Mouse (Mus musculus): ENCODE results near the gene Utrn.
A peak's percentile ranks its signal among the peaks of the same experiment; 100 is the strongest.

Utrn gene

DNA sequence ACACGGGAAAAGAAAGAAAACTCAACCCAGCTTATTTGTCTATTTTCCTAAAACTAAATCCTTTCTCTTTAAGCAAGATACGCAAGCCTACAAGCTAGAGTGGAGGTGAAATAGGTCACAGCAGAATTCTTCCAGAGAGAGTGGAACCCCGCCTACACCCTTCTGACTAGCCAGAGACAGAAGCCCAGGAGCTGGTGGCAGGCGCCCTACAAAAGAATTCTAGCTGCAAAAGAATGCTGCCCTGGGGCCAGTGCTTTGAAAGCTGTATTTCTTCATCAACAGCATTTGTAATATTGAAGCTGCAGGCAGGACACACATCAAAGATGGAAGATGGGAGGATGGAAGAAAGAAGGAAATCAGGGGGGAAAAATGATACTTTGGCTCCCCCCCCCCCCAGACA is 12.7 kb upstream of the Utrn start:
- no peak for TF ChIP-seq GATA4 (IDR thresholded peaks at IDR 0.05; ENCODE audit: insufficient replicate concordance, low read length)

- TF ChIP-seq GATA4 (IDR thresholded peaks at IDR 0.05; ENCODE audit: insufficient replicate concordance, low read length), result no peak
These were observed 10.1 kb upstream of the Utrn start for GRCm38 (mm10) chr10:12879313-12879695.

DNA sequence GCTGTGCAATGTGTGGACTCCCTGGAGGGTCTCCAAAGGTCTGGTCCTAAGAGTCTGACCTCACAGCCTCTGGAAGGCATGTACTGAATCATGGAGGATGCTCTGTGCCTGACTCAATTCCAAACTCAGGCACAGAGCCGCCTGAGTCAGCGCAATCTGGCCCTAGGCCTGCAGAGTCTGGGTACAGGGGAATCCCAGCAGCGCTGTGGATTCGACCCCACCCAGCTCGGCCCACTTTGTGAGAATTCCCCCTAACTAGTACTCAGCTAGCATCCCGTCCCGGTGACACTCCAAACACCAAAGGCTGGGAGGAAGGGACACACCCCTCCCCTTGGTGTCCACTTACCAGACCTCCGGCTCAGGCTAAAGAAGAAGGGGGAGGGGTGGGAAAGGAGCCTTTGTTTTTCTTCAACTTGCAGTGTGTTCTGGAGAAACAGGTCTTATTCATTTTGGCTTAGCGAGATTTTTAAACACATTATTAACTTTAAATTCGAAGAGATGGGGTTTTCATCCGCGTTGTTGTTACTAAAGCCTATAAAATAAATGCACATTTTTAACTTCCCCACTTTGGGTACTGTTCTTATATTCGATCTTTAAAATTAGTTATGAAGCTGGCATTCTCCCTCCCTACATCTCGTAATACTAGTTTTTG is 9.6 kb upstream of the Utrn start:
- no peak for TF ChIP-seq GATA4 (IDR thresholded peaks at IDR 0.05; ENCODE audit: insufficient replicate concordance, low read length)

GRCm38 (mm10) chr10:12876426-12876825 is 7.3 kb upstream of the Utrn start:
- no peak for TF ChIP-seq GATA4 (IDR thresholded peaks at IDR 0.05; ENCODE audit: insufficient replicate concordance, low read length)

GRCm38 (mm10) chr10:12875410-12875809 is 6.2 kb upstream of the Utrn start:
- no peak for TF ChIP-seq GATA4 (IDR thresholded peaks at IDR 0.05; ENCODE audit: insufficient replicate concordance, low read length)

DNA sequence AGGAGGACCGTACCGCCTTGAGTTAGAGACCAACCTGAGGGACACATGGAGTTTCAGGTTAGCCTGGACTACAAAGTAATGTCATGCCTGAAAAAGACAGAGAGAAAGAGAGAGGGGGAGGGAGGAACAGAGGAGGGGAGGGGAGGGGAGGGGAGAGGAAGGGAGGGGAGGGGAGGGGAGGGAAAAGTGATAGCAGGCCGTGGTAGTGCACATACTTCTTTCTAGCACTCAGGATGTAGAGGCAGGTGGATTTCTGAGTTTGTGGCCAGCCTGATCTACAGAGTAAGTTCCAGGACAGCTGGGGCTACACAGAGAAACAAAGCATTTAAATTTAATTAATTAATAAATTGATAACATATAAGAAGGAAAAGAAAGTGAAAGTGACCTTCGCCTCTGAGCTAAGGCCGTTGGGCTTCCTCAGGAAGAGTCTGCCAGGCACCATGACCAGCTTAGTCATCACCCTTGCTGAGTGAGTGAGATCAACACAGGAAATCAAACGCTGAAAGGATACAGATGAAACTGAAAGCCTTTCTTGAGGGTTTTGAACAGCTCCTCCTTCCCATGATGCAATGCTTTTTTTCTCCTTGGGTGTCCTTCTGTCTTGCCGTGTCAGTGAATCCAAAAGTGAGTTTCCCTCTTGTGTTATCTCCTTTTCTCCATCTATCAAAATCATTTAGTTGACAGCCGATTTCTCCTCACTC is 5.6 kb upstream of the Utrn start:
- peak; percentile 50; the same call in 1 of the 2 replicates for TF ChIP-seq GATA4 (IDR thresholded peaks at IDR 0.05; ENCODE audit: insufficient replicate concordance, low read length)

- no peak for TF ChIP-seq GATA4 (IDR thresholded peaks at IDR 0.05; ENCODE audit: insufficient replicate concordance, low read length)
These were observed 681 bp upstream of the Utrn start for GRCm38 (mm10) chr10:12869846-12870245.

GRCm38 (mm10) chr10:12868189-12869028 is 756 bp downstream of the Utrn start:
- TF ChIP-seq GATA4 (IDR thresholded peaks at IDR 0.05; ENCODE audit: insufficient replicate concordance, low read length), result no peak; the same call in 1 of the 2 replicates

- TF ChIP-seq GATA4 (IDR thresholded peaks at IDR 0.05; ENCODE audit: insufficient replicate concordance, low read length), result 0 out of 2 replicates have a peak, but pooled peaks have one; percentile 1
These were observed 1.4 kb downstream of the Utrn start for GRCm38 (mm10) chr10:12867733-12868188.

- peak; percentile 39; the same call in 1 of the 2 replicates for TF ChIP-seq GATA4 (IDR thresholded peaks at IDR 0.05; ENCODE audit: insufficient replicate concordance, low read length)
These were observed 2.0 kb downstream of the Utrn start for GRCm38 (mm10) chr10:12866971-12867732.

GRCm38 (mm10) chr10:12865201-12865600 is 4.0 kb downstream of the Utrn start:
- TF ChIP-seq GATA4 (IDR thresholded peaks at IDR 0.05; ENCODE audit: insufficient replicate concordance, low read length), result no peak

DNA sequence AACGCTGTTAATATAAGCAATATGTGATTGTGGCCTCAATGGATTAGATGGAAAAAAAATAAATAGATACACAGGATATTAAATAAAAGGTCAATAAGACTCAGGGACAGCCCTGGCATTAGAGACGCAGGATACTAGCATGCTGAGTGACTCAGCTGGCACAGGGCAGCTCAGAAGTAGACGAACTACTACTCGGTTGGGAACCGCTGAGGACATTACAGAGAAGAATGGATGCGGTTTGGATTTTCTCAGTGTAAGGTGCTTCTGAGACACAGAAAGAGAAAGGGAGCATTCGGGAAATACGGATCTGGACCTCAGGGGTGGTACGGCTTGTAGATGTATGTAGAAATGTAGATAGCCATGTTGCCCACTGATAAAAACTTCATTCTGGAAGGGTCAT is 5.6 kb downstream of the Utrn start:
- no peak for TF ChIP-seq GATA4 (IDR thresholded peaks at IDR 0.05; ENCODE audit: insufficient replicate concordance, low read length)

DNA sequence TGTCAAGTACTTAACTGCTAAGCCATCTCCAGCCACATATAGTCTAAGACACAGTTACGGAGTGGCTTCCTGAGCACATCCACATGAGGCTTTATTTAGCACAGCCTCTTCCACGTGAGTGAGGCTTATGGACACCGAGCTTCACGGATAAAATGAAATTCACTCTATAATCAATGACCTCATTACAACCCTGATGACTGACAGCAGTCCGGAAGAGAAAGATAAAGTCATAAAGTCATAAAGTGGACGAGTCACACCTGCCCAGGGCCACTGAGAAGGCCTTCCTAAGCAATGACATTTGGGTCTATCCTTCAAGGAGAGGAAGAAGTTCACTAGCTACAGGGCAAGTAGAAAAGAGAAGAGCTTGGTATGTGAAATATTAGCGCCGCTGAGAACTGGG is 7.1 kb downstream of the Utrn start:
- no peak for TF ChIP-seq GATA4 (IDR thresholded peaks at IDR 0.05; ENCODE audit: insufficient replicate concordance, low read length)

- TF ChIP-seq GATA4 (IDR thresholded peaks at IDR 0.05; ENCODE audit: insufficient replicate concordance, low read length), result no peak
These were observed 7.8 kb downstream of the Utrn start for GRCm38 (mm10) chr10:12861381-12861780.

GRCm38 (mm10) chr10:12860765-12861164 is 8.4 kb downstream of the Utrn start:
- no peak for TF ChIP-seq GATA4 (IDR thresholded peaks at IDR 0.05; ENCODE audit: insufficient replicate concordance, low read length)
